Mouse (Mus musculus): ENCODE data around the gene Gm10160. TPM values are rescaled to one million over a fixed set of nuclear protein-coding genes. Genes with fewer than 3 reads are reported as not detected.
"Not testable (repeated sequence)": the region's sequence is repeated elsewhere in the genome, so short reads cannot be mapped to it uniquely, and the experiment has no call there.

Gene Gm10160
- polyA plus RNA-seq, 1 experiment = not detected

DNA sequence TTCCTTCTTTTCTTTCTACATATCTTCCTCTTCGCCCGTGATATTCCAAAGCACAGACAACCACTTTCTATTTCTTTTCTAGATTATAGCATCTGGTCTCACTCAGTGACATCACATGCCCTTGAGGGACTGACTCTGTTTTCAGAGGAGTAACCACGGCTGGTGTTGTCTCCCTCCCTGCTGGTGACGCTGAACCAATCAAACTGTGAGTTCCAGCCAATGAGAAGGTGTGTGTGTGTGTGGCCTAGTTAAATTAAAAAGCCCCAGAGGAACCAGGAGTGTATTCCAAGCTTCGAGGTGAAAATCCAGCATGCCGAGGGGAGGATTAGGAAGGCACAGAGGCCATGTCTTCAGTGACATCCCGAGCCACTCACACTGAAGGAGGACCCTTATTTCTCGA, 8.6 kb downstream of the Gm10160 start:
- Histone ChIP-seq H3K4me3 (ENCODE audit: insufficient read depth, low read length) (no peak overlapping the region), H3K27ac (ENCODE audit: insufficient read depth, low read length) (no peak overlapping the region), H3K4me1 (ENCODE audit: control insufficient read depth, insufficient read depth, low read length) (no peaks in the 10 kb centered on the region)
- TF ChIP-seq CTCF (IDR thresholded peaks at IDR 0.05; ENCODE audit: borderline replicate concordance, insufficient read depth, low read length) = no peak
- no peak for TF ChIP-seq POLR2A (IDR thresholded peaks at IDR 0.05; ENCODE audit: low read depth, low read length)

DNA sequence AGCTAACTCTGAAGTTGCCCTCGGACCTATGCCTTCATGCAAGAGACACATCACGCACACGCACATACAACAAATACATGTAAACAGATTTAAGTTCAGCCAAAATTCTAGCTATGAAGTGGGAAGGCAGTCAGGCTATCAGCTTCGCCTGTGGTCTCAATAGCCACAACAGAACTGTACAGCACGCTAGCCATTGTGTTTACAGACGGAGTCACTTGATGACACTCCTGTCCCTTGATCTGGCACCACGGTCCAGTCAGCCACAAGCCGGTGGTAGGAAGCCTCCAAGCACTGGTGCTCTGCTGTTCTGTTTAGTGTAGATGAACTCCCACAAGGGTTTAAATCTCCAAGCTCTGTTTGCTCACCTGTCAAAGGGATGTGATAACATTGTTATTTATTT, 9.6 kb downstream of the Gm10160 start:
- Histone ChIP-seq H3K27ac (ENCODE audit: insufficient read depth, low read length) (no peak overlapping the region), H3K4me1 (ENCODE audit: control insufficient read depth, insufficient read depth, low read length) (no peaks in the 10 kb centered on the region), H3K4me3 (ENCODE audit: insufficient read depth, low read length) (no peak overlapping the region)
- TF ChIP-seq POLR2A (IDR thresholded peaks at IDR 0.05; ENCODE audit: low read depth, low read length) (no peak), CTCF (IDR thresholded peaks at IDR 0.05; ENCODE audit: borderline replicate concordance, insufficient read depth, low read length) (no peak)

DNA sequence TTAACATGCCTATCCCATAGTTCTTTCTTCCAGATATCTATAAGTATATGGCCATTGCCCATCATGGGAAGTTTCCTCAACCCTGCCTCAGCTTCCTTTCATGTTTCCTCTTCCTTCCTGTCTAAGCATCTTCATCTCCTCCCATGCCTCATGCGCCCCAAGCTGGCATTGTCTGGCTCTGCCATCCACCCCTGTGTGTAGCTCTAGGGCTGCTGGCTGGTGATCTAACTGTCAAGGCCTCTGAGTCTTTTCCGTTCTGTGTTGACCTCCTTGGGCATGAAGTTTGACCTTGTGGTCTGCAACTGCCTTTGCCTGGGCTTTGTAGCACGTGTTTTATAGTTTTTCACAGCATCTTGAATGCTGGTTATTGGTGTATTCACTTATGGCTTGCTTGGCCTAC, 10.3 kb downstream of the Gm10160 start:
- Histone ChIP-seq H3K4me3 (ENCODE audit: insufficient read depth, low read length) (no peak overlapping the region), H3K4me1 (ENCODE audit: control insufficient read depth, insufficient read depth, low read length) (no peaks in the 10 kb centered on the region), H3K27ac (ENCODE audit: insufficient read depth, low read length) (no peak overlapping the region)
- TF ChIP-seq POLR2A (IDR thresholded peaks at IDR 0.05; ENCODE audit: low read depth, low read length) (no peak), CTCF (IDR thresholded peaks at IDR 0.05; ENCODE audit: borderline replicate concordance, insufficient read depth, low read length) (no peak)

- Histone ChIP-seq H3K4me3 (ENCODE audit: insufficient read depth, low read length) (no peak overlapping the region), H3K27ac (ENCODE audit: insufficient read depth, low read length) (no peak overlapping the region), H3K4me1 (ENCODE audit: control insufficient read depth, insufficient read depth, low read length) (no peaks in the 10 kb centered on the region)
- no peak for TF ChIP-seq POLR2A (IDR thresholded peaks at IDR 0.05; ENCODE audit: low read depth, low read length)
- no peak for TF ChIP-seq CTCF (IDR thresholded peaks at IDR 0.05; ENCODE audit: borderline replicate concordance, insufficient read depth, low read length)
Measured at GRCm38 (mm10) chr7:81844801-81845200, 10.8 kb downstream of the Gm10160 start.

- TF ChIP-seq POLR2A (IDR thresholded peaks at IDR 0.05; ENCODE audit: low read depth, low read length) = no peak
- no peak for TF ChIP-seq CTCF (IDR thresholded peaks at IDR 0.05; ENCODE audit: borderline replicate concordance, insufficient read depth, low read length)
- no peak overlapping the region for H3K27ac ChIP-seq (ENCODE audit: insufficient read depth, low read length)
- H3K4me1 ChIP-seq (ENCODE audit: control insufficient read depth, insufficient read depth, low read length) = no peaks in the 10 kb centered on the region
- H3K4me3 ChIP-seq (ENCODE audit: insufficient read depth, low read length) = no peak overlapping the region
Measured at GRCm38 (mm10) chr7:81843903-81844302, 11.7 kb downstream of the Gm10160 start.

GRCm38 (mm10) chr7:81842998-81843397, 12.6 kb downstream of the Gm10160 start:
- no peak for TF ChIP-seq CTCF (IDR thresholded peaks at IDR 0.05; ENCODE audit: borderline replicate concordance, insufficient read depth, low read length)
- Histone ChIP-seq H3K4me3 (ENCODE audit: insufficient read depth, low read length) (no peak overlapping the region), H3K4me1 (ENCODE audit: control insufficient read depth, insufficient read depth, low read length) (no peaks in the 10 kb centered on the region), H3K27ac (ENCODE audit: insufficient read depth, low read length) (no peak overlapping the region)

GRCm38 (mm10) chr7:81842141-81842540, 13.5 kb downstream of the Gm10160 start:
- no peak overlapping the region for H3K4me3 ChIP-seq (ENCODE audit: insufficient read depth, low read length)
- no peak overlapping the region for H3K27ac ChIP-seq (ENCODE audit: insufficient read depth, low read length)
- no peaks in the 10 kb centered on the region for H3K4me1 ChIP-seq (ENCODE audit: control insufficient read depth, insufficient read depth, low read length)
- TF ChIP-seq POLR2A (IDR thresholded peaks at IDR 0.05; ENCODE audit: low read depth, low read length) = no peak
- TF ChIP-seq CTCF (IDR thresholded peaks at IDR 0.05; ENCODE audit: borderline replicate concordance, insufficient read depth, low read length) = no peak

DNA sequence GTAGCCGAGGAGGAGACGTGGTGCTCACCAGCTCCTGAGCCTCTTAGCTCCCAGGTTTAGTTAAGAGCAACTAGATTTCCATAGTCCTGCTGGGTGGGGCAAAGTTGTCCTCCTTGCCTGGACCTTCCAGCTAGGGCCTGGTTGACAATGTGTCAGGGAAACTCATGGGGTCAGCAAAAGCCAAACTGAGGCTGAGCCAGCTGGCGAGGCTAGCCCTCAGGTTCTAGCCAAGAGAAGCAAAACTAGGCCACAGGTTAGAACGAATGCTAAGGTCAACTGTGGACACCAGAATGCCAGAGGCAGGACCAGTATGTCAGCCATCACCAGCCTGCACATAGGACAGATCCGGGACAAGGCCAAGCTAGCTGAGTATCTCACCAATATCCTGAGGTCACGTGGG, 14.2 kb downstream of the Gm10160 start:
- TF ChIP-seq POLR2A (IDR thresholded peaks at IDR 0.05; ENCODE audit: low read depth, low read length) (no peak), CTCF (IDR thresholded peaks at IDR 0.05; ENCODE audit: borderline replicate concordance, insufficient read depth, low read length) (no peak)
- Histone ChIP-seq H3K4me1 (ENCODE audit: control insufficient read depth, insufficient read depth, low read length) (no peaks in the 10 kb centered on the region), H3K4me3 (ENCODE audit: insufficient read depth, low read length) (no peak overlapping the region), H3K27ac (ENCODE audit: insufficient read depth, low read length) (no peak overlapping the region)

DNA sequence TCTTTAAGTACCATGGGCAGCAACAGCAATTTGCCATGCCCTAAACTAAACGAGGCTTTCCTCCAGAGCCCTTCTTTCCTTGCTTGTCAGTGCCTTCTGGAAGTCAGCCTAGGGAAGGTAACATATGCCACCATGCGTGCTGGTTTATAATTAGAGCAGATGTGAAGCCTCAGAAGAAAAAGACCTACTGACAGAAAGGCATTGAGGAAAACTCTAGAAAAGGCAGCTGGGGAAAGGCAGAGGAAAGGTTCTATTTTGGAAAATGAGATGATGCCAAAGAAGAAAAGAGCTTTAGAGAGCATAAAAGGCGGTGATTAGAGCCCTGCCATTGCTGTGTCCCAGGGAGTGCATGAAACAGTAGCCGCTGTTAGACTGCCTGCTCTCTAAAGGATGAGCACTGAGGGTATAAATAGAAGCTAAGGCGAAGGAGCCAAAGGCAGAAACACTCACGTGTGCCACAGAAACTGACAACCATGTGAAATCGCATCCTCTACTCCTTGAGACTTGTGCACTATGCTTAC, 14.9 kb downstream of the Gm10160 start:
- TF ChIP-seq CTCF (IDR thresholded peaks at IDR 0.05; ENCODE audit: borderline replicate concordance, insufficient read depth, low read length) (no peak), POLR2A (IDR thresholded peaks at IDR 0.05; ENCODE audit: low read depth, low read length) (no peak)
- Histone ChIP-seq H3K4me1 (ENCODE audit: control insufficient read depth, insufficient read depth, low read length) (no peaks in the 10 kb centered on the region), H3K4me3 (ENCODE audit: insufficient read depth, low read length) (no peak overlapping the region), H3K27ac (ENCODE audit: insufficient read depth, low read length) (no peak overlapping the region)

DNA sequence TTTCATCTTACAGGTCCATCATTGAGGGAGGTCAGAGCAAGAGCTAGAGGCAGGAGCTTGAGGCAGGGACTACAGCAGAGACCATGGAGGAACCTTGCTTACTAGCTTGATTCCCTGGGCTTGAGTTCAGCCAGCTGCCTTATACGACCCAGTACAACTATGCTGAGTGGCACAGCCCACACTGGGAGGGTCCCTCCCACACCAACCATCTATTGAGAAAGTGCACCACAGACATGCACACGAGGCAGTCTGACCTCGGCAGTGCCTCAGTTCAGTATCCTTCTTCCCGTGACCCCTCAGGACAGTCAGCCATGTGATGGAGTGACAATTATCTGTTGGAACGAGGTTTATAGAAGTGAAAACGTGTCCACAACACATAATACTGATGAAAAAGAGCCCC, 15.8 kb downstream of the Gm10160 start:
- TF ChIP-seq CTCF (IDR thresholded peaks at IDR 0.05; ENCODE audit: borderline replicate concordance, insufficient read depth, low read length) (no peak), POLR2A (IDR thresholded peaks at IDR 0.05; ENCODE audit: low read depth, low read length) (no peak)
- Histone ChIP-seq H3K4me1 (ENCODE audit: control insufficient read depth, insufficient read depth, low read length) (no peaks in the 10 kb centered on the region), H3K4me3 (ENCODE audit: insufficient read depth, low read length) (no peak overlapping the region), H3K27ac (ENCODE audit: insufficient read depth, low read length) (no peak overlapping the region)

DNA sequence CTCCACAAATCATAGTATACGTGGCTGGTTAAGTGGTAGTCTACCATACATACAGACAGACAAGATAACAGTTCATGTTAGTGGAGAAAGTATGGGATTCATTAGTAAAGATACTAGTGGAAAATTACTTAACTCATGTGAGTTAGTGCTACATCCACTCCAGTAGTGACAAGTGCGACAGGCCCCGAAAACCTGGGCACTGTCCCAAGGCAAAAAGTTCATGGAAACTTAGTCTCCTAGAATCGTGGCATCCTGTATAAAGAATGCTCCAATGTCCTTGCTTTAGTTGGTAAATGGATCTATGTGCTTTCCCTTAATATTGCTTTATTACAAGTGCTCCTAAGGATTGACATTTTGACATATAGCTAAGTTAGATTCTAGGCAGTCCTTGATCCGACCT, 17.8 kb downstream of the Gm10160 start:
- not testable (repeated sequence) for H3K27ac ChIP-seq (ENCODE audit: insufficient read depth, low read length); H3K4me1 ChIP-seq (ENCODE audit: control insufficient read depth, insufficient read depth, low read length); H3K4me3 ChIP-seq (ENCODE audit: insufficient read depth, low read length)
